Mouse (Mus musculus) testis, adult 2 months (tissue): ENCODE measurements around the gene Thbs4.

ENCODE experiments used
- CTCF ChIP-seq: fragments of 200-500 bp; IDR thresholded peaks from 2 replicates; pipeline ENCODE4 v1.5.1; 2012; ENCODE audit warnings: low read depth, mild to moderate bottlenecking, inconsistent platforms, low read length, moderate library complexity; ENCODE audit not compliant: control insufficient read depth, insufficient read depth, insufficient replicate concordance
- POLR2A ChIP-seq: fragments of 200-500 bp; IDR thresholded peaks from 2 replicates; pipeline ENCODE4 v1.6.1; 2012; ENCODE audit warnings: low read depth, mild to moderate bottlenecking, inconsistent platforms, low read length, moderate library complexity; ENCODE audit not compliant: control insufficient read depth

DNA sequence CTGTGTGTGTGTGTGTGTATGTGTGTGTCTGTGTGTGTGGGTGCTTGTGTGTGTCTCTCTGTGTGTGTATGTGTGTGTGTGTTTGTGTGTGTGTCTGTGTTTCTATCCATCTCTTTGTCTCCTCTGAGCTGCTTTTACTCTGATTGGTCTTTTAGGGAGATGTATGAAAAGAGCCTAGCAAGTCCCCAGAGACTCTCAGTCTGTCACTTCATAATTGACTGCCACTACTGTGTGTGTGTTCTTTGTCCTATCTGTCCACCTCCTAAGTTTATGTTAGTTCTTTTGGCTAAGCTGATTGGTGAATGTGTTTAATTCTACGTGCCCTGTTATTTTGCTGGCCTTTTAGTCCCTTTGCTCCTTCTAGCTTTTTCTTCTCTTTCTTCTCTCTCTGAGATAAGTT is 58.9 kb downstream of the Thbs4 start:
- TF ChIP-seq CTCF = no peak
- TF ChIP-seq POLR2A = no peak
